Mouse (Mus musculus) heart, adult 11 months (tissue): ENCODE data around the gene Ccno.
A peak's percentile ranks its signal among the peaks of the same experiment; 100 is the strongest.

Source experiments
- DNase-seq: peaks from one replicate; pipeline ENCODE4 v3.0.0; 2022

Gene Ccno

GRCm38 (mm10) chr13:112987532-112987943 is at the start of gene Ccno:
TSS of gene Ccno (plus strand) at chr13:112987802.
- peak; percentile 99 for DNase-seq

GRCm38 (mm10) chr13:112938130-112938529 is 49.5 kb upstream of the Ccno start:
- DNase-seq: peak; percentile 68

- DNase-seq: peak; percentile 44
Measured at GRCm38 (mm10) chr13:112941879-112942330, 45.7 kb upstream of the Ccno start.

GRCm38 (mm10) chr13:112945312-112945711 is 42.3 kb upstream of the Ccno start:
- no peak for DNase-seq

GRCm38 (mm10) chr13:112945900-112946299 is 41.7 kb upstream of the Ccno start:
- DNase-seq: peak; percentile 54

- DNase-seq: no peak
Measured at GRCm38 (mm10) chr13:112954067-112954466, 33.5 kb upstream of the Ccno start.

GRCm38 (mm10) chr13:112963081-112963480 is 24.5 kb upstream of the Ccno start:
- no peak for DNase-seq

- no peak for DNase-seq
Measured at GRCm38 (mm10) chr13:112964421-112964820, 23.2 kb upstream of the Ccno start.

- no peak for DNase-seq
Measured at GRCm38 (mm10) chr13:112967267-112967666, 20.3 kb upstream of the Ccno start.

GRCm38 (mm10) chr13:112976720-112977119 is 10.9 kb upstream of the Ccno start:
- no peak for DNase-seq

GRCm38 (mm10) chr13:112985605-112986450 is 1.8 kb upstream of the Ccno start:
- peak; percentile 81 for DNase-seq

GRCm38 (mm10) chr13:112986451-112986950 is 1.1 kb upstream of the Ccno start:
- no peak for DNase-seq

GRCm38 (mm10) chr13:112987991-112988390 is 389 bp downstream of the Ccno start:
- DNase-seq: no peak

GRCm38 (mm10) chr13:112988866-112989265 is 1.3 kb downstream of the Ccno start:
- DNase-seq: peak; percentile 59

GRCm38 (mm10) chr13:112989541-112989940 is 1.9 kb downstream of the Ccno start:
- peak; percentile 72 for DNase-seq

- DNase-seq: peak; percentile 66
Measured at GRCm38 (mm10) chr13:112990346-112990745, 2.7 kb downstream of the Ccno start.

GRCm38 (mm10) chr13:112993531-112994152 is 6.0 kb downstream of the Ccno start, which contains the start of gene Mcidas:
TSS of gene Mcidas (plus strand) at chr13:112993845.
- DNase-seq: peak; percentile 78

GRCm38 (mm10) chr13:112994191-112994590 is 6.6 kb downstream of the Ccno start:
- DNase-seq: peak; percentile 87

- DNase-seq: peak; percentile 82
Measured at GRCm38 (mm10) chr13:112996407-112996806, 8.8 kb downstream of the Ccno start.

- peak; percentile 75 for DNase-seq
Measured at GRCm38 (mm10) chr13:112997369-112997768, 9.8 kb downstream of the Ccno start.

GRCm38 (mm10) chr13:112998427-112999201 is 11.0 kb downstream of the Ccno start:
- peak; percentile 87 for DNase-seq

GRCm38 (mm10) chr13:113000090-113000489 is 12.5 kb downstream of the Ccno start:
- no peak for DNase-seq
